Comparison of ENCODE assay signal across 7 mouse cellular contexts in the genomic region with DNA sequence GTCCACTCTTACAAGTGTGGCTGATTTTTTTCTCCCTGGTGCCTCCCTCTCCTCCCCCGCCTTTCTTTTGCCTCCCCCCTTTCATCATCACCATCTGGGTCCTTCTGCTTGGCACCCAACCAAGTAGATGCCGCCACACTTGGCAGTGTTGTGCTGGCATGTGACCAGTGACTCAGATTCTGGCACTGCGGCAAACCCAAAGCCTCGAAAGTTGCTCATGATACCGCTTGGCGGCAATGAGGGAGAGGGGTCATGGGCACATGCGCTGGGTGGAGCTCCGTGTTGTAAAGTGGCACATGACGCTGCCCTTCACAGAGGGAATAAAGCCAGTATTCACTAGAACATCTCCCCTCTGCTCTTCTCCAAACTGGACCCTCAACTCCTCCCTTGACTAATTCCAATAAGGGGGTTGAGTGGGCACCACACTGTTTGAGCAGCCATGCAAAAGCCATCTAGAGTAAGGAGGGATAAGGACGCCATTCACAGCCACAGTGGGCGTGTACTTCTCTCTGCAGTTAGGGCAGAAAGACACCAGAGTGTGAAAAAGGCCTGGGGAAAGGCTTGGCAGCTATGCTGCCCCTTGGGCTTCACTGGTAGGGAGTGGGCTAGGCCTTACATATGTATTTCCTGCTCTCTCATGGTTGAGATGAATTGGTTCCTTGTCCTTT. TPM values are rescaled to one million over a fixed set of nuclear protein-coding genes. Genes with fewer than 3 reads are reported as not detected.
A peak's percentile ranks its signal among the peaks of the same experiment; 100 is the strongest.
DNase-seq lines count a peak whose midpoint lies in the region; ATAC-seq lines count a peak whose summit lies in the region.

No protein-coding gene starts in this region.

- peak overlapping the region; percentile 43 for H3K4me2 ChIP-seq in midbrain, embryonic 13.5 days (replicated peaks)
- peak overlapping the region; percentile 49 for H3K4me2 ChIP-seq in neural tube, embryonic 14.5 days (ENCODE audit: low read depth, low read length)

- DNase-seq in midbrain, embryonic 10.5 days (ENCODE audit: low spot score) = no peak
- DNase-seq in brain, adult 2 months (ENCODE audit: low read depth, low spot score) = peak; percentile 99
- DNase-seq in frontal cortex, postnatal 10 days (ENCODE audit: low spot score in 2 of 2) = peak; percentile 83 to 85
- DNase-seq in layer of hippocampus, postnatal 36 days = peak; percentile 88 to 89
- no peak for DNase-seq in T-cell, adult 2 months (ENCODE audit: low spot score)

- 68% methylated on average over 11 of the region's 11 CpGs for WGBS in midbrain, embryonic 13.5 days
- WGBS in midbrain, embryonic 10.5 days = 87% methylated on average over 11 of the region's 11 CpGs
- 50% methylated on average over 11 of the region's 11 CpGs for WGBS in neural tube, embryonic 14.5 days

- ATAC-seq in midbrain, embryonic 13.5 days = peak; percentile 50; the same call in 1 of the 2 replicates
- ATAC-seq in neural tube, embryonic 14.5 days (ENCODE audit: low read depth) = peak; percentile 29

- H3K36me3 ChIP-seq in midbrain, embryonic 13.5 days = no peaks in the 10 kb centered on the region
- no peaks in the 10 kb centered on the region for H3K36me3 ChIP-seq in midbrain, embryonic 10.5 days
- H3K36me3 ChIP-seq in neural tube, embryonic 14.5 days (ENCODE audit: control insufficient read depth, insufficient read depth, low read length) = no peaks in the 10 kb centered on the region

- H3K27ac ChIP-seq in midbrain, embryonic 13.5 days = peak overlapping the region; percentile 84
- H3K27ac ChIP-seq in midbrain, embryonic 10.5 days (replicated peaks) = no peak overlapping the region
- peak overlapping the region; percentile 93 for H3K27ac ChIP-seq in neural tube, embryonic 14.5 days (ENCODE audit: low read depth, low read length)

- no peaks in the 10 kb centered on the region for H3K9me3 ChIP-seq in midbrain, embryonic 13.5 days
- H3K9me3 ChIP-seq in midbrain, embryonic 10.5 days (replicated peaks) = no peaks in the 10 kb centered on the region
- H3K9me3 ChIP-seq in neural tube, embryonic 14.5 days (ENCODE audit: control insufficient read depth, low read length) = no peaks in the 10 kb centered on the region

- H3K27me3 ChIP-seq in midbrain, embryonic 13.5 days = no peaks in the 10 kb centered on the region
- H3K27me3 ChIP-seq in midbrain, embryonic 10.5 days (ENCODE audit: low read depth, poor library complexity, severe bottlenecking) = no peaks in the 10 kb centered on the region
- H3K27me3 ChIP-seq in neural tube, embryonic 14.5 days (ENCODE audit: control insufficient read depth, insufficient read depth, low read length) = no peaks in the 10 kb centered on the region

- H3K4me1 ChIP-seq in midbrain, embryonic 13.5 days (replicated peaks) = peaks cover 31% of the 10 kb centered on the region
- peaks cover 11% of the 10 kb centered on the region for H3K4me1 ChIP-seq in midbrain, embryonic 10.5 days
- H3K4me1 ChIP-seq in neural tube, embryonic 14.5 days (ENCODE audit: control insufficient read depth, insufficient read depth, low read length) = peaks cover 18% of the 10 kb centered on the region

- H3K9ac ChIP-seq in midbrain, embryonic 13.5 days (replicated peaks) = no peak overlapping the region
- H3K9ac ChIP-seq in neural tube, embryonic 14.5 days (replicated peaks; ENCODE audit: low read depth, low read length) = no peak overlapping the region

- peak overlapping the region; percentile 24; the same call in 1 of the 2 replicates for H3K4me3 ChIP-seq in midbrain, embryonic 13.5 days (replicated peaks)
- H3K4me3 ChIP-seq in midbrain, embryonic 10.5 days = no peak overlapping the region
- peak overlapping the region; percentile 14; the same call in 1 of the 2 replicates for H3K4me3 ChIP-seq in neural tube, embryonic 14.5 days (ENCODE audit: low read depth, low read length)

RNA-seq across cellular contexts. Expression of gene Zfhx2, which starts 36.8 kb away (rescaled TPM):
- polyA plus RNA-seq in midbrain, embryonic 13.5 days (2015; fragmentation: Nextera tagmentation; extraction: Ambion mirVana) = 35.5 and 39.9 TPM in 2 replicates
- 7.6 and 12.5 TPM in 2 replicates for polyA plus RNA-seq in midbrain, embryonic 10.5 days (2016; fragmentation: Nextera tagmentation; extraction: Ambion mirVana)
- 10 to 100 TPM; 52.0 to 64.3 TPM for total RNA-seq in layer of hippocampus, postnatal 36 days (2021)
- 23.9 and 27.3 TPM in 2 replicates for polyA plus RNA-seq in neural tube, embryonic 14.5 days (2014; fragmentation: Nextera tagmentation; extraction: Ambion mirVana)

RNA-seq across cellular contexts. Expression of gene Thtpa, which starts 39.3 kb away (rescaled TPM):
- 32.1 and 35.0 TPM in 2 replicates for polyA plus RNA-seq in midbrain, embryonic 13.5 days (2015; fragmentation: Nextera tagmentation; extraction: Ambion mirVana)
- 28.1 and 30.8 TPM in 2 replicates for polyA plus RNA-seq in midbrain, embryonic 10.5 days (2016; fragmentation: Nextera tagmentation; extraction: Ambion mirVana)
- total RNA-seq in layer of hippocampus, postnatal 36 days (2021) = 10 to 100 TPM; 18.2 to 19.6 TPM
- polyA plus RNA-seq in neural tube, embryonic 14.5 days (2014; fragmentation: Nextera tagmentation; extraction: Ambion mirVana) = 29.3 and 32.0 TPM in 2 replicates

RNA-seq across cellular contexts. Expression of gene Ngdn, which starts 40.0 kb away (rescaled TPM):
- 60.4 and 62.7 TPM in 2 replicates for polyA plus RNA-seq in midbrain, embryonic 13.5 days (2015; fragmentation: Nextera tagmentation; extraction: Ambion mirVana)
- polyA plus RNA-seq in midbrain, embryonic 10.5 days (2016; fragmentation: Nextera tagmentation; extraction: Ambion mirVana) = 89.3 and 91.6 TPM in 2 replicates
- 10 to 100 TPM; 30.7 to 33.8 TPM for total RNA-seq in layer of hippocampus, postnatal 36 days (2021)
- 44.9 and 50.9 TPM in 2 replicates for polyA plus RNA-seq in neural tube, embryonic 14.5 days (2014; fragmentation: Nextera tagmentation; extraction: Ambion mirVana)

RNA-seq across cellular contexts. Expression of gene Ap1g2, which starts 51.1 kb away (rescaled TPM):
- polyA plus RNA-seq in midbrain, embryonic 13.5 days (2015; fragmentation: Nextera tagmentation; extraction: Ambion mirVana) = 7.9 and 8.2 TPM in 2 replicates
- polyA plus RNA-seq in midbrain, embryonic 10.5 days (2016; fragmentation: Nextera tagmentation; extraction: Ambion mirVana) = 12.7 and 15.0 TPM in 2 replicates
- 10 to 100 TPM; 17.4 to 19.2 TPM for total RNA-seq in layer of hippocampus, postnatal 36 days (2021)
- 5.4 and 7.0 TPM in 2 replicates for polyA plus RNA-seq in neural tube, embryonic 14.5 days (2014; fragmentation: Nextera tagmentation; extraction: Ambion mirVana)

Comparison
In these comparisons a context has a peak if more than half of its experiments do, and no peak if none do; other contexts are left out.
1. DNase-seq: peak in brain, adult 2 months (single experiment), frontal cortex, postnatal 10 days (2 of 2) and layer of hippocampus, postnatal 36 days (2 of 2); none in midbrain, embryonic 10.5 days (single experiment) and T-cell, adult 2 months (single experiment).